Mouse (Mus musculus): ENCODE measurements around the gene Saxo1. TPM values are rescaled to one million over a fixed set of nuclear protein-coding genes. Genes with fewer than 3 reads are reported as not detected.

Saxo1 gene
- total RNA-seq, 2 experiments from 2014 or later: not detected

- TF ChIP-seq CTCF (IDR thresholded peaks at IDR 0.05): peak; percentile 77
- no peak for DNase-seq
- intact Hi-C loops (cut with DNase I): loop anchor here (5.0 kb wide), 1 partner anchor 723 kb away; no protein-coding TSS in a partner anchor
- H3K4me3 ChIP-seq: no peak overlapping the region
- H3K27ac ChIP-seq: no peak overlapping the region
These were observed 3.0 kb downstream of the Saxo1 start for GRCm38 (mm10) chr4:86555035-86555707.

GRCm38 (mm10) chr4:86548332-86548731 is 9.8 kb downstream of the Saxo1 start:
- no peak for TF ChIP-seq CTCF (IDR thresholded peaks at IDR 0.05)
- H3K4me3 ChIP-seq: no peak overlapping the region
- H3K27ac ChIP-seq: no peak overlapping the region
- no peak for DNase-seq
- intact Hi-C loops (cut with DNase I): no loop called here

- Histone ChIP-seq H3K4me3 (no peak overlapping the region), H3K27ac (no peak overlapping the region)
- no peak for DNase-seq
- peak; percentile 71 for TF ChIP-seq CTCF (IDR thresholded peaks at IDR 0.05)
- intact Hi-C loops (cut with DNase I): no loop called here
These were observed 12.5 kb downstream of the Saxo1 start for GRCm38 (mm10) chr4:86545615-86546014.

- DNase-seq: no peak
- intact Hi-C loops (cut with DNase I): no loop called here
- Histone ChIP-seq H3K27ac (no peak overlapping the region), H3K4me3 (no peak overlapping the region)
- no peak for TF ChIP-seq CTCF (IDR thresholded peaks at IDR 0.05)
These were observed 14.1 kb downstream of the Saxo1 start for GRCm38 (mm10) chr4:86543999-86544398.

- intact Hi-C loops (cut with DNase I): no loop called here
- Histone ChIP-seq H3K27ac (no peak overlapping the region), H3K4me3 (no peak overlapping the region)
- no peak for TF ChIP-seq CTCF (IDR thresholded peaks at IDR 0.05)
- no peak for DNase-seq
These were observed 16.6 kb downstream of the Saxo1 start for GRCm38 (mm10) chr4:86541573-86541972.

GRCm38 (mm10) chr4:86538936-86539335 is 19.2 kb downstream of the Saxo1 start:
- DNase-seq: no peak
- intact Hi-C loops (cut with DNase I): no loop called here
- H3K27ac ChIP-seq: no peak overlapping the region
- no peak overlapping the region for H3K4me3 ChIP-seq
- no peak for TF ChIP-seq CTCF (IDR thresholded peaks at IDR 0.05)

- H3K4me3 ChIP-seq: no peak overlapping the region
- peak; percentile 23 for DNase-seq
- intact Hi-C loops (cut with DNase I): no loop called here
- H3K27ac ChIP-seq: no peak overlapping the region
- TF ChIP-seq CTCF (IDR thresholded peaks at IDR 0.05): peak; percentile 80
These were observed 20.2 kb downstream of the Saxo1 start for GRCm38 (mm10) chr4:86537972-86538371.

- intact Hi-C loops (cut with DNase I): no loop called here
- H3K4me3 ChIP-seq: no peak overlapping the region
- peak; percentile 25 for DNase-seq
- no peak for TF ChIP-seq CTCF (IDR thresholded peaks at IDR 0.05)
- H3K27ac ChIP-seq: no peak overlapping the region
These were observed 24.0 kb downstream of the Saxo1 start for GRCm38 (mm10) chr4:86534091-86534481.

GRCm38 (mm10) chr4:86533406-86534090 is 24.6 kb downstream of the Saxo1 start:
- DNase-seq: no peak
- H3K27ac ChIP-seq: no peak overlapping the region

GRCm38 (mm10) chr4:86529161-86529560 is 29.0 kb downstream of the Saxo1 start:
- intact Hi-C loops (cut with DNase I): no loop called here
- Histone ChIP-seq H3K27ac (no peak overlapping the region), H3K4me3 (no peak overlapping the region)
- no peak for TF ChIP-seq CTCF (IDR thresholded peaks at IDR 0.05)
- DNase-seq: no peak

More at GRCm38 (mm10) chr4:86533406-86534090, 24.6 kb downstream of the Saxo1 start:
- no peak overlapping the region for H3K4me3 ChIP-seq
- no peak for TF ChIP-seq CTCF (IDR thresholded peaks at IDR 0.05)
- intact Hi-C loops (cut with DNase I): no loop called here

GRCm38 (mm10) chr4:86527162-86528136 is 30.7 kb downstream of the Saxo1 start:
- Histone ChIP-seq H3K27ac (peak overlapping the region; percentile 64), H3K4me3 (no peak overlapping the region)
- intact Hi-C loops (cut with DNase I): no loop called here
- TF ChIP-seq CTCF (IDR thresholded peaks at IDR 0.05): no peak
- DNase-seq: peak; percentile 22

- intact Hi-C loops (cut with DNase I): no loop called here
- no peak for TF ChIP-seq CTCF (IDR thresholded peaks at IDR 0.05)
- Histone ChIP-seq H3K27ac (no peak overlapping the region), H3K4me3 (no peak overlapping the region)
- no peak for DNase-seq
These were observed 33.6 kb downstream of the Saxo1 start for GRCm38 (mm10) chr4:86524483-86524882.

- intact Hi-C loops (cut with DNase I): no loop called here
- no peak overlapping the region for H3K27ac ChIP-seq
- no peak for TF ChIP-seq CTCF (IDR thresholded peaks at IDR 0.05)
- no peak for DNase-seq
- H3K4me3 ChIP-seq: no peak overlapping the region
These were observed 34.4 kb downstream of the Saxo1 start for GRCm38 (mm10) chr4:86523771-86524170.

Data from gastrocnemius, adult 2 months (tissue).